Mouse (Mus musculus) lung, adult 2 months (tissue): ENCODE results near the gene Vdac1.

ENCODE experiments used
- CTCF ChIP-seq: fragments of 200-500 bp; IDR thresholded peaks from 2 replicates; pipeline ENCODE4 v1.5.1; 2011; ENCODE audit warnings: mild to moderate bottlenecking, low read length, control low read depth; ENCODE audit not compliant: insufficient read depth
- POLR2A ChIP-seq: fragments of 200-500 bp; IDR thresholded peaks from 2 replicates; pipeline ENCODE4 v1.6.1; 2011; ENCODE audit warnings: low read depth, mild to moderate bottlenecking, control low read depth, low read length, borderline replicate concordance; ENCODE audit errors: extremely low read depth

DNA sequence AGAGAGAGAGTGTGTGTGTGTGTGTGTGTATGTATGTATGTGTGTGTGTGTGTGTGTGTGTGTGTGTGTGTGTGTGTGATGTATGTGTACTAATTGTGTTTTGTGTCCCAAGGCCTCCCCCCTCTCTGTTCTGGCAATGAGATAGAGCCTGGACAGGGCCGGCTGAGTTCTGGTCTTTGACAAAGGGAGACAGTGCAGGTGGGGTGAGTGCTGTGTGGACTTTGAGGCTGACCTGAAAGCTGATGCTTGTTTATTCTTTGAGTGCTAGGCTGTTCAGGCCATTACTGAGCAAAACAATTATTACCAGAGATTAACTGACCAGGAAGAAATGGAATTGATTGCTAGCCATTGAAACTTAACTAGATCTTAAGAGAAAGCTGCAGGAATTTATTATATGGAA, 41.9 kb downstream of the Vdac1 start:
- TF ChIP-seq CTCF = no peak
- no peak for TF ChIP-seq POLR2A
